Comparison of ENCODE assay signal across 8 mouse cellular contexts in the genomic region with DNA sequence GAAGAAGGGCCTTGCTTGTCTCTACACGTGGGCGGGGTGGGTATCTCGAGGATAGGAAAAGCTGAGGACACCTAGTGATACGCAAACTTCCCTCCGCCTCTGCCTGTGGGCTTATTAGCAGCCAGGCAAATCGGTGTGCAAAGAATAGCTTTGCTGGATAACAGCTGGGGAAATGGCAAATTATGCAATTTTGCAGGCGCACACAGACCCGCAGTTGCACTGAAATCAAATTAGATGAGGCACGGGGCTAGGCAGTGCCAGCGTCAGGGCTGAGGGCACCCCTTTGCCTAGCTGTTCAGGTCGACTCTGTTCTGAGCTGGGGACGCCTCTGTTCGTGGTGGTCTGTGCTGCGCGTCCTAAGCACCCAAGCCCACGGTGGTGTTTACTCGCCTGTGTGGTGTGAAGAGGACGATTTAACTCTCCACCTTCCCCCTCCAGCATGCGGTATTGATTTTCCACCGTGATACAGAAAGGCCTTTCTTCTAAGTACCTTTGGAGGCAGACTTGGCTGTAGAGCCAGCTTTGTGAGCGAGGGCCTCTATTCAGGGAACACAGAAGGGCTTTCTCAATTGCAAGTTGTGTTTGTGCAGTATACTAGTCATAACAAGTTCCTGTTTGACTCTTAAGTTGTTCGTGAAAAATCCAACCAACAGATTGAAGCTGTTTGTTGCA. TPM values are rescaled to one million over a fixed set of nuclear protein-coding genes. Genes with fewer than 3 reads are reported as not detected.
A peak's percentile ranks its signal among the peaks of the same experiment; 100 is the strongest.
DNase-seq lines count a peak whose midpoint lies in the region; ATAC-seq lines count a peak whose summit lies in the region.
"Had no signal": no experiment of that assay in that cellular context is flagged by ENCODE, and none has a peak within 500 bp of the region (broad histone marks: within the 10 kb centered on the region; RNA-seq: fewer than 3 reads in every experiment).

No protein-coding gene starts in this region.

- peak overlapping the region; percentile 51 for H3K9ac ChIP-seq in forebrain, embryonic 14.5 days (ENCODE audit: low read length)

- H3K4me3 ChIP-seq in forebrain, embryonic 14.5 days (ENCODE audit: low read depth, low read length), result peak overlapping the region; percentile 22; the same call in 1 of the 2 replicates

- H3K27me3 ChIP-seq in forebrain, embryonic 14.5 days (replicated peaks; ENCODE audit: control insufficient read depth, insufficient read depth, low read length), result no peaks in the 10 kb centered on the region

- DNase-seq in lung, postnatal 36 days, result peak; percentile 16
- DNase-seq in lung, postnatal 14 days, result no peak
- DNase-seq in forebrain, embryonic 14.5 days (ENCODE audit: low spot score), result peak; percentile 89
- peak; percentile 33 to 61 for DNase-seq in left cerebral cortex, adult 9 months (ENCODE audit: low spot score in 2 of 2)
- peak; percentile 31 for DNase-seq in retina, postnatal 1 day
- no peak for DNase-seq in urinary bladder, postnatal 36 days (ENCODE audit: low spot score in 2 of 2)
- DNase-seq in testis, postnatal 10 days (ENCODE audit: low spot score), result no peak

- peak overlapping the region; percentile 57 for H3K4me2 ChIP-seq in forebrain, embryonic 14.5 days (ENCODE audit: low read length)

- peak; percentile 90 for ATAC-seq in forebrain, embryonic 14.5 days

- H3K27ac ChIP-seq in forebrain, embryonic 14.5 days (ENCODE audit: low read depth, low read length), result peak overlapping the region; percentile 66
- H3K27ac ChIP-seq: macrophage had no signal

- H3K9me3 ChIP-seq in forebrain, embryonic 14.5 days (replicated peaks; ENCODE audit: control insufficient read depth, low read length), result no peaks in the 10 kb centered on the region

- H3K36me3 ChIP-seq in forebrain, embryonic 14.5 days (ENCODE audit: control insufficient read depth, insufficient read depth, low read length), result no peaks in the 10 kb centered on the region

- 3% methylated on average over 22 of the region's 22 CpGs for WGBS in forebrain, embryonic 14.5 days

- H3K4me1 ChIP-seq in forebrain, embryonic 14.5 days (ENCODE audit: control insufficient read depth, insufficient read depth, low read length), result peaks cover 14% of the 10 kb centered on the region

RNA-seq across cellular contexts. Expression of gene 9330182O14Rik, which starts 19.4 kb away (rescaled TPM):
- polyA plus RNA-seq in forebrain, embryonic 14.5 days (2014; fragmentation: Nextera tagmentation; extraction: Ambion mirVana), result not detected in 2 replicates

Comparison
In these comparisons a context has a peak if more than half of its experiments do, and no peak if none do; other contexts are left out.
1. DNase-seq: peak in lung, postnatal 36 days (single experiment), forebrain, embryonic 14.5 days (single experiment), left cerebral cortex, adult 9 months (2 of 2) and retina, postnatal 1 day (single experiment); none in lung, postnatal 14 days (single experiment), urinary bladder, postnatal 36 days (0 of 2) and testis, postnatal 10 days (single experiment).